Mouse (Mus musculus) limb, embryonic 15.5 days (tissue): ENCODE measurements around the gene Aldh1a1. TPM values are rescaled to one million over a fixed set of nuclear protein-coding genes. Genes with fewer than 3 reads are reported as not detected.

ENCODE experiments used
- ATAC-seq: fragments of 200-750 bp; cut with Nextera tagmentation; 2 replicates; pipeline ENCODE4 v1.8.0; 2017; ENCODE audit warnings: low read depth, moderate TSS enrichment; ENCODE audit not compliant: insufficient number of reproducible peaks, low FRiP score, low TSS enrichment
- H3K27ac ChIP-seq: fragments of 300-500 bp; sonication (generic); 2 replicates; pipeline ENCODE4 v1.5.1; 2015; ENCODE audit warnings: moderate library complexity, mild to moderate bottlenecking, inconsistent platforms
- H3K27me3 ChIP-seq: fragments of 300-500 bp; sonication (generic); 2 replicates; pipeline ENCODE4 v1.6.1; 2015; ENCODE audit warnings: inconsistent platforms
- H3K36me3 ChIP-seq: fragments of 300-500 bp; sonication (generic); 2 replicates; pipeline ENCODE4 v1.6.1; 2015; ENCODE audit warnings: inconsistent platforms
- H3K4me1 ChIP-seq: fragments of 300-500 bp; sonication (generic); 2 replicates; pipeline ENCODE4 v1.6.1; 2015; ENCODE audit warnings: inconsistent platforms
- H3K4me2 ChIP-seq: fragments of 300-500 bp; sonication (generic); 2 replicates; pipeline ENCODE4 v1.6.1; 2015; ENCODE audit warnings: mild to moderate bottlenecking, inconsistent platforms
- H3K4me3 ChIP-seq: fragments of 300-500 bp; sonication (generic); 2 replicates; pipeline ENCODE4 v1.5.1; 2015; ENCODE audit warnings: mild to moderate bottlenecking, inconsistent platforms
- H3K9ac ChIP-seq: fragments of 300-500 bp; sonication (generic); 2 replicates; pipeline ENCODE4 v1.6.1; 2015; ENCODE audit warnings: inconsistent platforms
- H3K9me3 ChIP-seq: fragments of 300-500 bp; sonication (generic); 2 replicates; pipeline ENCODE4 v1.6.1; 2016; ENCODE audit warnings: inconsistent platforms
- WGBS: fragments of 180-500 bp; shearing (Covaris S2); methylation state at CpG from one replicate; pipeline ENCODE4 v1.1.7; 2015; 5-methylcytosine and 5-hydroxymethylcytosine counted together
- polyA plus RNA-seq: library from polyadenylated mRNA; unstranded; fragments of >200 nt; fragmentation: Nextera tagmentation; extraction: Ambion mirVana; gene quantifications from 2 replicates; pipeline ENCODE4 v1.2.1, GENCODE M21; 2015

Aldh1a1 gene
- polyA plus RNA-seq, 1 experiment from 2014 or later = 2.4 TPM

DNA sequence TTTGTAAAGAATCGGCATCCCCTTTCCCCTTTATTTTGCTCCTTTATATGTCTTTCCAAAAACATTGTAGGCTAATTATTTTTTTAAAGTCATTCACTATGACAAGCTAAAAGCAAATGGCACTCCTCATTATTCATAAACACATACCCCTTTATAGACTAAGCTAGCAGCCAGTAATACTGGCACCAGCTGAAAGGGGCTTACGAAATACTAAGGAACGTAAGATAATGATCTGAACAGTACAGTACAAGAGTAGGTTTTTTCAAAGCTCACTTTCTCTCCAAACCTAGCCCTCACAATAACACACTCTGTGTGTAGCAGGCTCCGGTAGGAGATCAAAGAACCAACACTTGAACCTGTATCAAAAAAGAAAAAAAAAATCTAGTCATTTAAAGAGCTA, 64.7 kb downstream of the Aldh1a1 start:
- Histone ChIP-seq H3K36me3 (no peaks in the 10 kb centered on the region), H3K4me3 (no peak overlapping the region), H3K27me3 (no peaks in the 10 kb centered on the region), H3K4me1 (no peaks in the 10 kb centered on the region), H3K27ac (no peak overlapping the region), H3K9ac (no peak overlapping the region), H3K4me2 (no peak overlapping the region), H3K9me3 (no peaks in the 10 kb centered on the region)
- 50% methylated on average over 4 of the region's 4 CpGs for WGBS
- no peak for ATAC-seq

DNA sequence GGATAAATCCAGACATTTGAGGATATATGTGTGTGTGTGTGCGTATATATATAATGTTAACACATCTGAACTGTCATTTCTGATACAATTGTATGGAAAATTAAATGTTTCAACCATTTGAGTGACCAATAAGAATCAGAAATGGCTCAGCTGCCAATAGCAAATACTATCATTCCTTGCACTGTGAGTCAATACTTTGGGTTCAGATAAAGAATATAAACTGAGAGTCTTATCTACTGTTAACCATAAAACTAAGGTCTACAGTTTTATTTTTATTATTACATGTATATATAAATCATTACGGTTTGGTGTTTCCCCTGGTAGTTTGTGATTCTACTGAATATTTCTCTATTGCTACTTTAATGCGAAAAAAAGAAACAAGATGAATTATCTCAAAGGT, 65.6 kb downstream of the Aldh1a1 start:
- no peaks in the 10 kb centered on the region for H3K36me3 ChIP-seq
- no peak overlapping the region for H3K4me2 ChIP-seq
- WGBS = 89% methylated on average over 3 of the region's 3 CpGs
- no peaks in the 10 kb centered on the region for H3K9me3 ChIP-seq
- H3K27ac ChIP-seq = no peak overlapping the region
- H3K4me1 ChIP-seq = no peaks in the 10 kb centered on the region
- ATAC-seq = no peak
- no peak overlapping the region for H3K9ac ChIP-seq
- H3K27me3 ChIP-seq = no peaks in the 10 kb centered on the region
- H3K4me3 ChIP-seq = no peak overlapping the region

DNA sequence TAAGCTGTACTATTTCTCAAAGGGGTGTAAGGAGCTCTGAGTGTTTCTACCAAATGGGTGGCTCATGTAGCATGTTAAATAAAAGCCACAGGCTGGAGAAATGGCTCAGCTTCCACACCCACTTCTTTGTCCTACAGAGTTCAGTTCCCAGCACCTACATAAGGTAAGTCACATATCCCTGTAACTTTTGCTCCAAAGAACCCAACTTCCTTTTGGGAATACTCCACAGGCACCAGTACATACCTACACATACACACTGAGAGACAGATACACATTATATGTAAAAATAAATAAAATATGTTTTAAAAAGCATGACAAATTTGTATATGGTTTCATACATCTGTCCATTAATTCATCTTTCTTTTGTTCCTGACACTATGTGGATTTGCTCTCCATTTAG, 66.0 kb downstream of the Aldh1a1 start:
- H3K9ac ChIP-seq = no peak overlapping the region
- no peak overlapping the region for H3K4me2 ChIP-seq
- H3K27me3 ChIP-seq = no peaks in the 10 kb centered on the region
- no peaks in the 10 kb centered on the region for H3K4me1 ChIP-seq
- H3K4me3 ChIP-seq = no peak overlapping the region
- H3K36me3 ChIP-seq = no peaks in the 10 kb centered on the region
- H3K9me3 ChIP-seq = no peaks in the 10 kb centered on the region
- H3K27ac ChIP-seq = no peak overlapping the region
- no peak for ATAC-seq

DNA sequence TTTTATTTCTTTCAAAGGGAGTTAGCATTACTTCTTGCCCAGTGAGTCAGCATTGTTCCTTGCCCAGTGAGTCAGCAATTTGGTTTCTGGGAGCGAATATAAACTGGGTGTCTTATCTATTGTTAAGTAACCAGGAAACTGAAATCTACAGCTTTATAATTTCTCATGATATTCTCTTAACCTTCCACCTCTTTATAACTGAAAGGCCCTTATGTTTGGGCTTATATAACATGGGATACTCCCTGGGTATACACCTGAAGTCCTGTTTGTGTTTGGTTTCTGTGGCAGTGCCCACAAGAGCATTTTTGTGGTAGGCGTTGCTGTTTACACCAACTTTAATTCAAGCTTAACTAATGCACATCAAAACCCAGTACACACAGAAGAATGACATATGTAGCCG, 66.4 kb downstream of the Aldh1a1 start:
- H3K9ac ChIP-seq = no peak overlapping the region
- no peaks in the 10 kb centered on the region for H3K4me1 ChIP-seq
- no peaks in the 10 kb centered on the region for H3K9me3 ChIP-seq
- no peaks in the 10 kb centered on the region for H3K36me3 ChIP-seq
- no peak overlapping the region for H3K4me2 ChIP-seq
- no peak for ATAC-seq
- H3K27me3 ChIP-seq = no peaks in the 10 kb centered on the region
- 77% methylated on average over 3 of the region's 3 CpGs for WGBS
- H3K4me3 ChIP-seq = no peak overlapping the region
- H3K27ac ChIP-seq = no peak overlapping the region

DNA sequence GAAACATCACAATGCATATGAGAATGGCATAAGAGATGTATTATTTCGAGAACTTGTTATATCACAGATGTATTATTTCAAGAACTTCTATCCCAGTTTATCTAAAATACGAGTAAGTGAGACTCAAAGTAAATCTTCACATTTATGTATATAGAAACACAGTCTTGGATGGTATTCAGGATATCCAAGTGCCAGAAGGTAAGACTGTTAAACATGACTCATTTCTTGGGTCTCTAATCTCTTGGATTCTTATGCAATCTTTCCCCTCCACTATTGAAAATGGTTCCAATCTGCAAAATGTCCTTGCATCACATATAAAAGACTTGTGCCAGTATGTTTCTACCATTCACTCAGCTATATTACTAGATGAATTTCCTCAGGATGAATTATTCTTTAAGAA, 67.4 kb downstream of the Aldh1a1 start:
- Histone ChIP-seq H3K4me1 (no peaks in the 10 kb centered on the region), H3K4me3 (no peak overlapping the region), H3K27me3 (no peaks in the 10 kb centered on the region), H3K27ac (no peak overlapping the region), H3K4me2 (no peak overlapping the region), H3K9me3 (no peaks in the 10 kb centered on the region), H3K36me3 (no peaks in the 10 kb centered on the region), H3K9ac (no peak overlapping the region)
- no peak for ATAC-seq
- 79% methylated on average over 2 of the region's 2 CpGs for WGBS

DNA sequence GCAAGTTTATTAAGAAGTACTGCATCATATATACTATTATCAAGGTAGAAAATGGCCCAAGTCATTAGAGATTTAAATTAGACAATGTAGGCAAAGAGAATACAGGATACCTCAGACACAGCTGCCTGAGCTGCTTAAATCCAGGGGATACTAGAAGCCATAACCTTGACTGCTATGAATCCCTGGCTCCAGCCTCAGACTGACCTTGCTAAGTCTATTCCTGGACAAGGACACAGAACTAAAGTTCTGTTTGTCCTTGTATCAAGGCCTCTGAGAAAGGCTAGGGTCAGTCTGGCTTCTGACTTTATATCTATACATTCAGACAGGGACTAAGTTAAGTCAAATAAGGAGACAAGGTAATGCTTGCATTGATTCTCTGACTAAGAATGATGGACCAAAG, 69.9 kb downstream of the Aldh1a1 start:
- Histone ChIP-seq H3K9ac (no peak overlapping the region), H3K4me3 (no peak overlapping the region), H3K27me3 (no peaks in the 10 kb centered on the region), H3K9me3 (no peaks in the 10 kb centered on the region), H3K4me2 (no peak overlapping the region), H3K27ac (no peak overlapping the region), H3K4me1 (no peaks in the 10 kb centered on the region), H3K36me3 (no peaks in the 10 kb centered on the region)
- no peak for ATAC-seq

DNA sequence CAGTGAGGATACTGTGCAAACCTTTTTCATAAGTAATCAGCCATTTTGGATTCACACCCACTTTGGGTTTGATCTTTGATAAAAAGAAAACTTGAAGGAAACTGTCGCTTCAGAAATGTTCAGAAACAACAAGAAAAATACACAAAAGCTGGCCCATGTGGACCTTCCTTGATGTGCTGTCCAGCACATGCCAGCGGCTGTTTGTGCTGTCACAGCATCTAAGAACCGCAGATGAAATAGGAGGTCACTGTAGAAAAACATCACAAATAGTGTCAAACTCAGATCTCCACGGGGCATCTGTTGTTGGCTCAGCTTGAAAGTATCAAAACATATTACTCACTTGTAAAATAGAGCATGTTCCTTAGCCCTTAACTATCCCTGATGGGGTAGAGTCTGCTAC, 73.8 kb downstream of the Aldh1a1 start:
- 77% methylated on average over 4 of the region's 4 CpGs for WGBS
- Histone ChIP-seq H3K9ac (no peak overlapping the region), H3K4me3 (no peak overlapping the region), H3K4me1 (no peaks in the 10 kb centered on the region), H3K27ac (no peak overlapping the region), H3K36me3 (no peaks in the 10 kb centered on the region), H3K9me3 (no peaks in the 10 kb centered on the region), H3K4me2 (no peak overlapping the region), H3K27me3 (no peaks in the 10 kb centered on the region)
- no peak for ATAC-seq

DNA sequence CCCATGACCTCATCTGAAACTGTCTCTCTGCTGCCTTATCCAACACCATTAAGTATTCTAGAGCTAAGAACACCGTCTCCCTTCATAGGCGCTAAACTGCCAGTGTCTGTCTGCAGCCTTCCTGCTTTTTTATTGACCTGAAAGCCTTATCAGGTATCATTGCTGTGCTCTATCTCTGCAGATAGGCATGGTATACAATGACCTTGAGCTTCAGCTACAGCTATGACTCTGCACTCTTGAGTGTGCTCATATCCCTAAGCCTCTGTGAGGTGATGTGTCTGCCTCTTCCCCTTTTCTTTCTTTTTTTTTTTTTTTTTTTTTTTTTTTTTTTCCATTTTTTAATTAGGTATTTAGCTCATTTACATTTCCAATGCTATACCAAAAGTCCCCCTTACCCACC, 74.5 kb downstream of the Aldh1a1 start:
- Histone ChIP-seq H3K4me3 (no peak overlapping the region), H3K9me3 (no peaks in the 10 kb centered on the region), H3K4me1 (no peaks in the 10 kb centered on the region), H3K27me3 (no peaks in the 10 kb centered on the region), H3K9ac (no peak overlapping the region), H3K4me2 (no peak overlapping the region), H3K27ac (no peak overlapping the region), H3K36me3 (no peaks in the 10 kb centered on the region)
- no peak for ATAC-seq
- whole genome bisulfite sequencing = 91% methylated on average over 2 of the region's 2 CpGs

DNA sequence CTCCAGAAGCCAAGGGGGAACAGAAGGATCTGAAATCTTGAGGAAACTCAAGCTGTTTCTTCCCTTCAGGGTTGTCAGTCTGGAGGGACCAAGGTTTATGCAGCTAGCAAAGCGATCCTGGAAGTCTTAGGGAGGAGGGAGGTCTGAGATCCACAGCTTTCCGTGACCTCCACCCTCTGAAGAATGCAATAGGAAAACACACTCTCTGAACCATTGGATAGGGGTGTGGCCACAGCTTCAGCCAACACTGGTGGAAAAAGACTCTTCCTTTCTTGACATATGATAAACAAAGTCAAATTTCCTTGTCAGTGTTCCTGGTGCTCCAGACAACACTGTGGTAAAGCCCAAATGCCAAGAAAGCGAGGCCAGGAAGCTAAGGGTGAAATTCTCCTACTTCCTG, 84.5 kb downstream of the Aldh1a1 start:
- Histone ChIP-seq H3K27me3 (no peaks in the 10 kb centered on the region), H3K27ac (no peak overlapping the region), H3K9me3 (no peaks in the 10 kb centered on the region), H3K9ac (no peak overlapping the region), H3K4me1 (no peaks in the 10 kb centered on the region), H3K36me3 (no peaks in the 10 kb centered on the region), H3K4me3 (no peak overlapping the region), H3K4me2 (no peak overlapping the region)
- WGBS = 82% methylated on average over 3 of the region's 3 CpGs
- ATAC-seq = no peak

DNA sequence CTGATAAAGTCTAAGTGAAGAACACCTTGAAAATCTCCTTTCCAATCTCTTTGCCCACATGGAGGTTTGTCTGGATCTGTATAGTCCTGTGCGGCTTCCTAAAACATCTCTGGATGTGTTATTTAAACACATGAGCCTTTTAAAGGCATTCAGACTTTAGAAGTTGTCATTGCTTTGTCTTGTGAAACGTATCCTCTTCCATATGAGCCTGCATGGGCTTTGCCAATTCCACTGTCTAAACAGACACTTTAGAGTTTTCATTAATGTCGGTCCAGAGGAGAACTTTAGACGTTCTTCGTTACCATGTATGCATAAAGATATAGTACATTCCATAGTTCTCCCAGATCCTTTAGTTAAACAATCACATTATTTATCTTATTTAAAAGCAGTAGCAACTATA, 84.9 kb downstream of the Aldh1a1 start:
- 87% methylated on average over 5 of the region's 5 CpGs for WGBS
- Histone ChIP-seq H3K27ac (no peak overlapping the region), H3K4me1 (no peaks in the 10 kb centered on the region), H3K27me3 (no peaks in the 10 kb centered on the region), H3K9ac (no peak overlapping the region), H3K4me3 (no peak overlapping the region), H3K4me2 (no peak overlapping the region), H3K9me3 (no peaks in the 10 kb centered on the region), H3K36me3 (no peaks in the 10 kb centered on the region)
- no peak for ATAC-seq

DNA sequence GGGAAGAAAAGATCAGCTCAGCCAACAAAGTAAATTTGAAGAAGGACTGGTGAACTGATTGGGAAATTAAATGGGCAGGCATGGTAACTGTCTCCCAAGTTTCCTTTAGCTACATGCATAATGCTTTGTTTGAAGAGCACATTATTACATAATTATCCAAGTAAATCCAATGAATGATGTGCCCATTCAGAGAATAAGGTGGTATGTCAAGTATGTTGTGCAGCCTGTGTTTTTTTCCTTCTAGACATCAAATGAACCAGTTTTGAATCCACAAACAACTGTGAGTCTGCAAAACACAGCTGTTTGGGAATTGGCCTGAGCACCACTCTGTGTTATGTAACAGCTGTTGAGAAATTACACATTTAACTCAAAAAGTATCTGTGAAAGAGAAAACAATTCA, 107.4 kb downstream of the Aldh1a1 start:
- Histone ChIP-seq H3K9ac (no peak overlapping the region), H3K4me1 (no peaks in the 10 kb centered on the region), H3K4me2 (no peak overlapping the region), H3K9me3 (no peaks in the 10 kb centered on the region), H3K4me3 (no peak overlapping the region), H3K27me3 (no peaks in the 10 kb centered on the region), H3K36me3 (no peaks in the 10 kb centered on the region), H3K27ac (no peak overlapping the region)
- ATAC-seq = no peak

DNA sequence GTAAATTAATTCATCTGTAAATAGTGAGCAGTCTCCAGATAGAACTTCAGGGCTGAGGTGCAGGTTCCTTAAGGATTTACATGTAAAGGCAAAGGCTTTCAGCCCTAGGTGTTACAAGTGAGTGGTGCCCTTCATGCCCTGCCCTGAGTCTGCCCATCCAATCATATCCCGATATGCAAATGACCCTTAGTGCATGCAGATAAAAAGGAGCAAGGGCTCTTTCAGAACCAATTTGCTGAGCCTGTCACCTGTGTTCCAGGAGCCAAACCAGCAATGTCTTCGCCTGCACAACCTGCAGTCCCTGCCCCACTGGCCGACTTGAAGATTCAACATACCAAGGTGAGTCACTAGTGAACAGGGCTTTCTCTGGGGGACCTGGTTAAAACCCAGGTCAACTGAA, 109.2 kb downstream of the Aldh1a1 start:
- Histone ChIP-seq H3K36me3 (no peaks in the 10 kb centered on the region), H3K27ac (no peak overlapping the region), H3K4me3 (no peak overlapping the region), H3K4me1 (no peaks in the 10 kb centered on the region), H3K27me3 (no peaks in the 10 kb centered on the region), H3K9me3 (no peaks in the 10 kb centered on the region), H3K4me2 (no peak overlapping the region), H3K9ac (no peak overlapping the region)
- no peak for ATAC-seq
- WGBS = 52% methylated on average over 3 of the region's 3 CpGs

DNA sequence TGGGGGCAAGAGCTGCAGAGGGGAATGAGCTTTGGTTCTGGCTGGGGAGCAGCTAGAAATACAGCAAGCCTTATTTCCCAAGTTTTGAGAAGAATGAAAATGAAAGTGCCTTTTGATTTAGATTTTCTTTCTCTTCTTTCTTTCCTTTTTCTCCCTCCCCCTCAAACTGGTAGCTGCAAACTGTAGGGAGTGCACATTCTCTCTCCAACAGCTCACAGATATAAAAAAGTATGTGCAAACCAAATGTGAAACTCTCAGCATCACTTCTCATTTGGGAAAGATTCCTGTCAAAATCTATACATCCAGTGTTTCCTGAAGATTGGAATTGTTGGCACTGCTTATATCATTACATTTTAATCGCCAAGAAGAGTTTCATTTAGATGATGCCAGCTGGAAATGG, 110.7 kb downstream of the Aldh1a1 start:
- Histone ChIP-seq H3K9me3 (no peaks in the 10 kb centered on the region), H3K4me3 (no peak overlapping the region), H3K4me1 (no peaks in the 10 kb centered on the region), H3K9ac (no peak overlapping the region), H3K36me3 (no peaks in the 10 kb centered on the region), H3K4me2 (no peak overlapping the region), H3K27ac (no peak overlapping the region), H3K27me3 (no peaks in the 10 kb centered on the region)
- ATAC-seq = no peak
- WGBS = 77% methylated on average over 1 of the region's 1 CpGs
